8 mouse cellular contexts compared by ENCODE assay signal in genomic region chr3:94987578-94987977, GRCm38 (mm10). TPM values are rescaled to one million over a fixed set of nuclear protein-coding genes. Genes with fewer than 3 reads are reported as not detected.
DNase-seq lines count a peak whose midpoint lies in the region; ATAC-seq and TF ChIP-seq lines count a peak whose summit lies in the region.

No protein-coding gene starts in this region.

- no peak for ATAC-seq in megakaryocyte, adult 5-6 weeks (ENCODE audit: poor library complexity, severe bottlenecking)
- peak; percentile 86 for ATAC-seq in intestine, postnatal 0 days
- no peak for ATAC-seq in forebrain, embryonic 13.5 days
- ATAC-seq in granulocyte monocyte progenitor cell, adult 5-6 weeks (replicated peaks; ENCODE audit: poor library complexity, severe bottlenecking): no peak

- H3K9ac ChIP-seq in intestine, postnatal 0 days (ENCODE audit: low read depth, low read length): no peak overlapping the region
- H3K9ac ChIP-seq in forebrain, embryonic 13.5 days: no peak overlapping the region

- peak overlapping the region; percentile 60 for H3K4me3 ChIP-seq in megakaryocyte, embryonic 14.5 days (replicated peaks)
- H3K4me3 ChIP-seq in intestine, postnatal 0 days (ENCODE audit: low read depth, low read length): no peak overlapping the region
- no peak overlapping the region for H3K4me3 ChIP-seq in forebrain, embryonic 13.5 days

- H3K27me3 ChIP-seq in megakaryocyte, embryonic 14.5 days (replicated peaks): no peaks in the 10 kb centered on the region
- H3K27me3 ChIP-seq in intestine, postnatal 0 days (replicated peaks; ENCODE audit: control insufficient read depth, insufficient read depth, low read length): no peaks in the 10 kb centered on the region
- H3K27me3 ChIP-seq in forebrain, embryonic 13.5 days: no peaks in the 10 kb centered on the region

- peaks cover 80% of the 10 kb centered on the region for H3K36me3 ChIP-seq in megakaryocyte, embryonic 14.5 days (replicated peaks; ENCODE audit: low read length)
- peaks cover 29% of the 10 kb centered on the region for H3K36me3 ChIP-seq in intestine, postnatal 0 days (ENCODE audit: control insufficient read depth, insufficient read depth)
- H3K36me3 ChIP-seq in forebrain, embryonic 13.5 days (ENCODE audit: poor library complexity, severe bottlenecking): peaks cover 58% of the 10 kb centered on the region

- TF ChIP-seq CTCF in intestine, postnatal 0 days (IDR thresholded peaks at IDR 0.05; ENCODE audit: low read depth): no peak

- H3K4me2 ChIP-seq in intestine, postnatal 0 days (replicated peaks; ENCODE audit: low read depth): no peak overlapping the region
- no peak overlapping the region for H3K4me2 ChIP-seq in forebrain, embryonic 13.5 days

- intact Hi-C loops in left cerebral cortex, postnatal 14 days (cut with DNase I): no loop called here

- H3K27ac ChIP-seq in intestine, postnatal 0 days (ENCODE audit: low read depth, low read length): peak overlapping the region; percentile 63
- H3K27ac ChIP-seq in forebrain, embryonic 13.5 days: no peak overlapping the region

- DNase-seq in gastrocnemius, adult 8-10 months (ENCODE audit: low spot score in 2 of 2): peak; percentile 62 to 65
- peak; percentile 28 for DNase-seq in ovary, postnatal 14 days (ENCODE audit: low spot score)
- DNase-seq in left cerebral cortex, postnatal 14 days (ENCODE audit: low spot score in 2 of 2): no peak

- H3K4me1 ChIP-seq in megakaryocyte, embryonic 14.5 days: peaks cover 64% of the 10 kb centered on the region
- peaks cover 11% of the 10 kb centered on the region for H3K4me1 ChIP-seq in intestine, postnatal 0 days (replicated peaks; ENCODE audit: control insufficient read depth, insufficient read depth, low read length)
- 0 out of 2 replicates have a peak, but pooled peaks cover 9% of the 10 kb centered on the region for H3K4me1 ChIP-seq in forebrain, embryonic 13.5 days

- no peaks in the 10 kb centered on the region for H3K9me3 ChIP-seq in megakaryocyte, embryonic 14.5 days
- H3K9me3 ChIP-seq in intestine, postnatal 0 days (ENCODE audit: control insufficient read depth): no peaks in the 10 kb centered on the region
- no peaks in the 10 kb centered on the region for H3K9me3 ChIP-seq in forebrain, embryonic 13.5 days (replicated peaks)

RNA-seq across cellular contexts. Expression of gene Pi4kb, which starts 13.0 kb away (rescaled TPM):
- 1.4 and 2.1 TPM in 2 replicates for polyA plus RNA-seq in megakaryocyte, embryonic 14.5 days (2012; ENCODE audit: insufficient read depth, low replicate concordance)
- 22.2 and 31.4 TPM in 2 replicates for total RNA-seq in megakaryocyte, adult 5-6 weeks (2015)
- 17.9 and 21.4 TPM in 2 replicates for total RNA-seq in megakaryocyte, adult 5-6 weeks (2017)
- 10 to 100 TPM; 16.7 to 22.2 (median 20.2) TPM for total RNA-seq in gastrocnemius, adult 8-10 months (2022)
- 10.5 and 11.6 TPM in 2 replicates for polyA plus RNA-seq in intestine, postnatal 0 days (2015; fragmentation: Nextera tagmentation; extraction: Ambion mirVana)
- 10 to 100 TPM; 49.8 to 52.0 TPM for total RNA-seq in left cerebral cortex, postnatal 14 days (2021)
- 23.6 and 25.5 TPM in 2 replicates for polyA plus RNA-seq in forebrain, embryonic 13.5 days (2015; fragmentation: Nextera tagmentation; extraction: Ambion mirVana)
- 21.2 and 31.9 TPM in 2 replicates for total RNA-seq in granulocyte monocyte progenitor cell, adult 5-6 weeks (2014; fragmentation: Nextera tagmentation)
- 24.3 and 24.6 TPM in 2 replicates for total RNA-seq in granulocyte monocyte progenitor cell, adult 5-6 weeks (2017)

RNA-seq across cellular contexts. Expression of gene Zfp687, which starts 27.7 kb away (rescaled TPM):
- 13.6 and 16.9 TPM in 2 replicates for polyA plus RNA-seq in megakaryocyte, embryonic 14.5 days (2012; ENCODE audit: insufficient read depth, low replicate concordance)
- 10.0 and 15.7 TPM in 2 replicates for total RNA-seq in megakaryocyte, adult 5-6 weeks (2015)
- total RNA-seq in megakaryocyte, adult 5-6 weeks (2017): 11.7 and 39.5 TPM in 2 replicates
- 10 to 100 TPM; 14.2 to 18.8 (median 16.3) TPM for total RNA-seq in gastrocnemius, adult 8-10 months (2022)
- 8.7 and 9.7 TPM in 2 replicates for polyA plus RNA-seq in intestine, postnatal 0 days (2015; fragmentation: Nextera tagmentation; extraction: Ambion mirVana)
- 10 to 100 TPM; 21.8 to 22.2 TPM for total RNA-seq in left cerebral cortex, postnatal 14 days (2021)
- polyA plus RNA-seq in forebrain, embryonic 13.5 days (2015; fragmentation: Nextera tagmentation; extraction: Ambion mirVana): 26.6 and 27.8 TPM in 2 replicates
- total RNA-seq in granulocyte monocyte progenitor cell, adult 5-6 weeks (2014; fragmentation: Nextera tagmentation): 35.0 and 36.7 TPM in 2 replicates
- total RNA-seq in granulocyte monocyte progenitor cell, adult 5-6 weeks (2017): 18.4 and 20.6 TPM in 2 replicates

RNA-seq across cellular contexts. Expression of gene Rfx5, which starts 33.7 kb away (rescaled TPM):
- polyA plus RNA-seq in megakaryocyte, embryonic 14.5 days (2012; ENCODE audit: insufficient read depth, low replicate concordance): 0.45 TPM in 1 of 2 replicates, not detected in the other
- total RNA-seq in megakaryocyte, adult 5-6 weeks (2015): 7.0 and 9.1 TPM in 2 replicates
- total RNA-seq in megakaryocyte, adult 5-6 weeks (2017): 8.7 and 10.2 TPM in 2 replicates
- 1 to 10 TPM; 4.5 to 8.4 (median 6.1) TPM for total RNA-seq in gastrocnemius, adult 8-10 months (2022)
- polyA plus RNA-seq in intestine, postnatal 0 days (2015; fragmentation: Nextera tagmentation; extraction: Ambion mirVana): 2.6 and 3.9 TPM in 2 replicates
- total RNA-seq in left cerebral cortex, postnatal 14 days (2021): 10 to 100 TPM; 18.5 to 23.1 TPM
- 4.3 TPM in 2 replicates for polyA plus RNA-seq in forebrain, embryonic 13.5 days (2015; fragmentation: Nextera tagmentation; extraction: Ambion mirVana)
- total RNA-seq in granulocyte monocyte progenitor cell, adult 5-6 weeks (2014; fragmentation: Nextera tagmentation): 19.0 and 25.0 TPM in 2 replicates
- 17.1 and 17.9 TPM in 2 replicates for total RNA-seq in granulocyte monocyte progenitor cell, adult 5-6 weeks (2017)

RNA-seq across cellular contexts. Expression of gene Selenbp1, which starts 54.7 kb away (rescaled TPM):
- 14.7 and 28.8 TPM in 2 replicates for polyA plus RNA-seq in megakaryocyte, embryonic 14.5 days (2012; ENCODE audit: insufficient read depth, low replicate concordance)
- total RNA-seq in megakaryocyte, adult 5-6 weeks (2015): 22.8 and 26.8 TPM in 2 replicates
- 25.2 and 27.9 TPM in 2 replicates for total RNA-seq in megakaryocyte, adult 5-6 weeks (2017)
- total RNA-seq in gastrocnemius, adult 8-10 months (2022): 10 to 100 TPM; 10.2 to 21.5 (median 17.0) TPM
- polyA plus RNA-seq in intestine, postnatal 0 days (2015; fragmentation: Nextera tagmentation; extraction: Ambion mirVana): 61.7 and 71.6 TPM in 2 replicates
- total RNA-seq in left cerebral cortex, postnatal 14 days (2021): 1 to 10 TPM; 6.1 to 7.5 TPM
- polyA plus RNA-seq in forebrain, embryonic 13.5 days (2015; fragmentation: Nextera tagmentation; extraction: Ambion mirVana): 7.6 and 9.0 TPM in 2 replicates
- total RNA-seq in granulocyte monocyte progenitor cell, adult 5-6 weeks (2014; fragmentation: Nextera tagmentation): 30.4 and 39.7 TPM in 2 replicates
- total RNA-seq in granulocyte monocyte progenitor cell, adult 5-6 weeks (2017): 19.2 and 20.1 TPM in 2 replicates

RNA-seq across cellular contexts. Expression of gene Psmd4, which starts 54.8 kb away (rescaled TPM):
- polyA plus RNA-seq in megakaryocyte, embryonic 14.5 days (2012; ENCODE audit: insufficient read depth, low replicate concordance): 24.8 and 169 TPM in 2 replicates
- total RNA-seq in megakaryocyte, adult 5-6 weeks (2015): 80.0 and 91.9 TPM in 2 replicates
- 224 and 226 TPM in 2 replicates for total RNA-seq in megakaryocyte, adult 5-6 weeks (2017)
- 100 to 1,000 TPM; 191 to 247 (median 221) TPM for total RNA-seq in gastrocnemius, adult 8-10 months (2022)
- 164 and 166 TPM in 2 replicates for polyA plus RNA-seq in intestine, postnatal 0 days (2015; fragmentation: Nextera tagmentation; extraction: Ambion mirVana)
- 100 to 1,000 TPM; 149 to 157 TPM for total RNA-seq in left cerebral cortex, postnatal 14 days (2021)
- 299 and 311 TPM in 2 replicates for polyA plus RNA-seq in forebrain, embryonic 13.5 days (2015; fragmentation: Nextera tagmentation; extraction: Ambion mirVana)
- total RNA-seq in granulocyte monocyte progenitor cell, adult 5-6 weeks (2014; fragmentation: Nextera tagmentation): 112 and 128 TPM in 2 replicates
- total RNA-seq in granulocyte monocyte progenitor cell, adult 5-6 weeks (2017): 196 and 226 TPM in 2 replicates

Comparison
In these comparisons a context has a peak if more than half of its experiments do, and no peak if none do; other contexts are left out.
1. DNase-seq: peak in gastrocnemius, adult 8-10 months (2 of 2) and ovary, postnatal 14 days (single experiment); none in left cerebral cortex, postnatal 14 days (0 of 2).